Mouse (Mus musculus): ENCODE measurements at regions not wholly inside any gene's neighbourhood (a gene's known extent, or its start where the extent isn't known, plus 50 kb on each side); places are given as distances from the start of the nearest gene placed in this dataset.

- intact Hi-C loops (cut with DNase I) = no loop called here
These were observed 167.0 kb upstream of the Slc22a22 start for GRCm38 (mm10) chr15:57644331-57644953.

GRCm38 (mm10) chr15:57639115-57639514 is 161.7 kb upstream of the Slc22a22 start:
- intact Hi-C loops (cut with DNase I) = no loop called here

GRCm38 (mm10) chr15:57633067-57633466 is 155.6 kb upstream of the Slc22a22 start:
- intact Hi-C loops (cut with DNase I) = no loop called here

GRCm38 (mm10) chr15:57632537-57632936 is 155.1 kb upstream of the Slc22a22 start:
- intact Hi-C loops (cut with DNase I) = no loop called here

- intact Hi-C loops (cut with DNase I) = no loop called here
These were observed 141.0 kb upstream of the Slc22a22 start for GRCm38 (mm10) chr15:57618466-57618865.

GRCm38 (mm10) chr15:57616880-57617391 is 139.5 kb upstream of the Slc22a22 start:
- intact Hi-C loops (cut with DNase I) = no loop called here

- intact Hi-C loops (cut with DNase I) = no loop called here
These were observed 132.6 kb upstream of the Slc22a22 start for GRCm38 (mm10) chr15:57610006-57610405.

GRCm38 (mm10) chr15:57608519-57608918 is 131.1 kb upstream of the Slc22a22 start:
- intact Hi-C loops (cut with DNase I) = no loop called here

- intact Hi-C loops (cut with DNase I) = loop anchor here (5.0 kb wide), 1 partner anchor 422 kb away; no protein-coding TSS in a partner anchor
These were observed 123.1 kb upstream of the Slc22a22 start for GRCm38 (mm10) chr15:57600562-57600961.

GRCm38 (mm10) chr15:57593326-57594004 is 116.0 kb upstream of the Slc22a22 start:
- intact Hi-C loops (cut with DNase I) = no loop called here

- intact Hi-C loops (cut with DNase I) = no loop called here
These were observed 113.3 kb upstream of the Slc22a22 start for GRCm38 (mm10) chr15:57590597-57591219.

- intact Hi-C loops (cut with DNase I) = no loop called here
These were observed 112.3 kb upstream of the Slc22a22 start for GRCm38 (mm10) chr15:57589404-57590377.

GRCm38 (mm10) chr15:57585411-57585810 is 108.0 kb upstream of the Slc22a22 start:
- intact Hi-C loops (cut with DNase I) = no loop called here

- intact Hi-C loops (cut with DNase I) = no loop called here
These were observed 107.1 kb upstream of the Slc22a22 start for GRCm38 (mm10) chr15:57584498-57584897.

- intact Hi-C loops (cut with DNase I) = no loop called here
These were observed 103.8 kb upstream of the Slc22a22 start for GRCm38 (mm10) chr15:57581266-57581665.

- intact Hi-C loops (cut with DNase I) = no loop called here
These were observed 101.4 kb upstream of the Slc22a22 start for GRCm38 (mm10) chr15:57578794-57579193.

GRCm38 (mm10) chr15:57574080-57574618 is 96.7 kb upstream of the Slc22a22 start:
- intact Hi-C loops (cut with DNase I) = no loop called here

- intact Hi-C loops (cut with DNase I) = no loop called here
These were observed 95.0 kb upstream of the Slc22a22 start for GRCm38 (mm10) chr15:57572460-57572859.

GRCm38 (mm10) chr15:57568006-57568630 is 90.7 kb upstream of the Slc22a22 start:
- intact Hi-C loops (cut with DNase I) = no loop called here

GRCm38 (mm10) chr15:57547154-57547553 is 69.7 kb upstream of the Slc22a22 start:
- intact Hi-C loops (cut with DNase I) = no loop called here

Data from adrenal gland (tissue).